Mouse (Mus musculus) fat pad, adult 2 months (tissue): ENCODE measurements at regions not wholly inside any gene's neighbourhood (a gene's known extent, or its start where the extent isn't known, plus 50 kb on each side); places are given as distances from the start of the nearest gene placed in this dataset.
A peak's percentile ranks its signal among the peaks of the same experiment; 100 is the strongest.
"Not testable (repeated sequence)": the region's sequence is repeated elsewhere in the genome, so short reads cannot be mapped to it uniquely, and the experiment has no call there.

ENCODE experiments used
- DNase-seq: peaks from one replicate; pipeline ENCODE4 v3.0.0-alpha.2; 2011; ENCODE audit warnings: low read depth, low spot score; ENCODE audit errors: extremely low read depth

GRCm38 (mm10) chr15:3699234-3699814 is 116.0 kb upstream of the Ghr start:
- no peak for DNase-seq

GRCm38 (mm10) chr15:3685254-3685653 is 102.0 kb upstream of the Ghr start:
- no peak for DNase-seq

- not testable (repeated sequence) for DNase-seq
These were observed 93.7 kb upstream of the Ghr start for GRCm38 (mm10) chr15:3677026-3677425.

- no peak for DNase-seq
These were observed 89.3 kb upstream of the Ghr start for GRCm38 (mm10) chr15:3672586-3672985.

GRCm38 (mm10) chr15:3671169-3671568 is 87.9 kb upstream of the Ghr start:
- DNase-seq: no peak

- no peak for DNase-seq
These were observed 86.1 kb upstream of the Ghr start for GRCm38 (mm10) chr15:3669411-3669810.

- DNase-seq: no peak
These were observed 85.6 kb upstream of the Ghr start for GRCm38 (mm10) chr15:3668863-3669262.

- DNase-seq: peak; percentile 83
These were observed 65.4 kb upstream of the Ghr start for GRCm38 (mm10) chr15:3648741-3649140.

GRCm38 (mm10) chr15:3640091-3640490 is 56.8 kb upstream of the Ghr start:
- no peak for DNase-seq
